Mouse (Mus musculus) retina, postnatal 7 days (tissue): ENCODE measurements around the gene Vmn1r199.
"Not testable (repeated sequence)": the region's sequence is repeated elsewhere in the genome, so short reads cannot be mapped to it uniquely, and the experiment has no call there.

Source experiments
- DNase-seq: peaks from one replicate; pipeline ENCODE4 v3.0.0-alpha.2; 2012; ENCODE audit warnings: low read depth, low spot score

Vmn1r199 gene

GRCm38 (mm10) chr13:22379518-22379917 lies at the start of gene Vmn1r199:
TSS of gene Vmn1r199 (plus strand) at chr13:22379818.
- no peak for DNase-seq

GRCm38 (mm10) chr13:22333269-22333668 lies 46.3 kb upstream of the Vmn1r199 start:
- DNase-seq = no peak

GRCm38 (mm10) chr13:22335565-22335964 lies 44.1 kb upstream of the Vmn1r199 start:
- DNase-seq = no peak

GRCm38 (mm10) chr13:22350064-22350463 lies 29.6 kb upstream of the Vmn1r199 start, which contains the start of gene Vmn1r198:
TSS of gene Vmn1r198 (plus strand) at chr13:22350364.
- no peak for DNase-seq

GRCm38 (mm10) chr13:22350813-22351212 lies 28.8 kb upstream of the Vmn1r199 start:
- no peak for DNase-seq

- DNase-seq = not testable (repeated sequence)
Measured at GRCm38 (mm10) chr13:22381128-22381527, 1.5 kb downstream of the Vmn1r199 start.

- no peak for DNase-seq
Measured at GRCm38 (mm10) chr13:22383401-22383800, 3.8 kb downstream of the Vmn1r199 start.

- no peak for DNase-seq
Measured at GRCm38 (mm10) chr13:22387050-22387449, 7.4 kb downstream of the Vmn1r199 start.

- DNase-seq = no peak
Measured at GRCm38 (mm10) chr13:22390073-22390472, 10.5 kb downstream of the Vmn1r199 start, which contains the start of gene Vmn1r200. TSS of gene Vmn1r200 (plus strand) at chr13:22390373.

GRCm38 (mm10) chr13:22402978-22403377 lies 23.4 kb downstream of the Vmn1r199 start:
- no peak for DNase-seq
